Mouse (Mus musculus): ENCODE data around the gene Gm5678. TPM values are rescaled to one million over a fixed set of nuclear protein-coding genes. Genes with fewer than 3 reads are reported as not detected.
"Not testable (repeated sequence)": the region's sequence is repeated elsewhere in the genome, so short reads cannot be mapped to it uniquely, and the experiment has no call there.

Gene Gm5678
- total and polyA plus RNA-seq, 2 experiments from 2014 or later = not detected

- H3K9me3 ChIP-seq (replicated peaks; ENCODE audit: control insufficient read depth, low read length) = no peaks in the 10 kb centered on the region
- TF ChIP-seq CTCF (IDR thresholded peaks at IDR 0.05; ENCODE audit: low read depth) (no peak), EP300 (IDR thresholded peaks at IDR 0.05; ENCODE audit: low read depth) (no peak)
- H3K4me1 ChIP-seq (ENCODE audit: control insufficient read depth, insufficient read depth) = peaks cover 14% of the 10 kb centered on the region
- no peak overlapping the region for H3K9ac ChIP-seq (replicated peaks; ENCODE audit: low read depth, low read length)
- H3K4me2 ChIP-seq (ENCODE audit: low read depth, low read length) = peak overlapping the region; percentile 75
- WGBS = 70% methylated on average over 7 of the region's 8 CpGs
- H3K27me3 ChIP-seq (ENCODE audit: control insufficient read depth, insufficient read depth, low read length) = no peaks in the 10 kb centered on the region
- no peak overlapping the region for H3K4me3 ChIP-seq (ENCODE audit: low read depth, low read length)
- DNase-seq (ENCODE audit: low spot score) (no peak), ATAC-seq (ENCODE audit: insufficient read depth, low read depth) (no peak)
- H3K36me3 ChIP-seq (replicated peaks; ENCODE audit: control insufficient read depth, insufficient read depth, low read length) = 0 out of 2 replicates have a peak, but pooled peaks cover 4% of the 10 kb centered on the region
- H3K27ac ChIP-seq (ENCODE audit: low read depth) = no peak overlapping the region
These were observed 19.2 kb upstream of the Gm5678 start for GRCm38 (mm10) chr16:93608731-93609130.

DNA sequence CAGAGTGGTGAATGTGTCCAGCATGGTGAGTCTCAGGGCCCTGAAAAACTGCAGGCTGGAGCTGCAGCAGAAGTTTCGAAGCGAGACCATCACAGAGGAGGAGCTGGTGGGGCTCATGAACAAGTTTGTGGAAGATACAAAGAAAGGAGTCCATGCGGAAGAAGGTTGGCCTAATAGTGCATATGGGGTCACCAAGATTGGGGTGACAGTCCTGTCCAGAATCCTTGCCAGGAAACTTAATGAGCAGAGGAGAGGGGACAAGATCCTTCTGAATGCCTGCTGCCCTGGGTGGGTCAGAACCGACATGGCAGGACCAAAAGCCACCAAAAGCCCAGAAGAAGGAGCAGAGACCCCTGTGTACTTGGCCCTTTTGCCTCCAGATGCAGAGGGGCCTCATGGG, 18.1 kb upstream of the Gm5678 start:
- ATAC-seq (ENCODE audit: insufficient read depth, low read depth) (no peak), DNase-seq (ENCODE audit: low spot score) (no peak)
- Histone ChIP-seq H3K9me3 (replicated peaks; ENCODE audit: control insufficient read depth, low read length) (no peaks in the 10 kb centered on the region), H3K9ac (replicated peaks; ENCODE audit: low read depth, low read length) (no peak overlapping the region), H3K4me2 (ENCODE audit: low read depth, low read length) (no peak overlapping the region), H3K4me3 (ENCODE audit: low read depth, low read length) (no peak overlapping the region), H3K27me3 (ENCODE audit: control insufficient read depth, insufficient read depth, low read length) (no peaks in the 10 kb centered on the region), H3K4me1 (ENCODE audit: control insufficient read depth, insufficient read depth) (peaks cover 6% of the 10 kb centered on the region; the same call in 1 of the 2 replicates), H3K27ac (ENCODE audit: low read depth) (no peak overlapping the region), H3K36me3 (replicated peaks; ENCODE audit: control insufficient read depth, insufficient read depth, low read length) (0 out of 2 replicates have a peak, but pooled peaks cover 4% of the 10 kb centered on the region)
- TF ChIP-seq EP300 (IDR thresholded peaks at IDR 0.05; ENCODE audit: low read depth) = no peak
- no peak for TF ChIP-seq CTCF (IDR thresholded peaks at IDR 0.05; ENCODE audit: low read depth)
- WGBS = 91% methylated on average over 4 of the region's 4 CpGs

DNA sequence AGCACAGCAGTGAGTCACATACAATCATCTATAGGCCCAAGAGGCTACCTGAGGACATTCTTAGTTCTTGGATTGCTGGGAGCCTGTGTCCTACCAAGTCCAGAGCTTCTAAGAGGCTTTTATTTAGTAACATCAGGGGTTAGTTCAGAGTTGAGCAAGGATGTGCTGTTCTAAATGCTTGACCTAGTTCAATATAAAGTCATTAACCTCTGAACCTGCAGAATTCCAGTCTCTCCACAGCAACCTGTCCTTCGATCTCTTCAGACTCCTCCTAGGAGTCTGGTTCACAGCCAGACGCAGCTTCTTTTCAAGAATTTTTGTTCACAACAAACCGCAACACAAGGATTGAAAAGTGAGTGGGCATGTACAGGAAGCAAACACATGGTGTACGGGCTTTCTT, 16.9 kb upstream of the Gm5678 start:
- Histone ChIP-seq H3K9me3 (replicated peaks; ENCODE audit: control insufficient read depth, low read length) (no peaks in the 10 kb centered on the region), H3K4me3 (ENCODE audit: low read depth, low read length) (no peak overlapping the region), H3K27me3 (ENCODE audit: control insufficient read depth, insufficient read depth, low read length) (no peaks in the 10 kb centered on the region), H3K9ac (replicated peaks; ENCODE audit: low read depth, low read length) (no peak overlapping the region), H3K4me2 (ENCODE audit: low read depth, low read length) (no peak overlapping the region), H3K4me1 (ENCODE audit: control insufficient read depth, insufficient read depth) (0 out of 2 replicates have a peak, but pooled peaks cover 4% of the 10 kb centered on the region), H3K27ac (ENCODE audit: low read depth) (no peak overlapping the region), H3K36me3 (replicated peaks; ENCODE audit: control insufficient read depth, insufficient read depth, low read length) (0 out of 2 replicates have a peak, but pooled peaks cover 4% of the 10 kb centered on the region)
- TF ChIP-seq CTCF (IDR thresholded peaks at IDR 0.05; ENCODE audit: low read depth) (no peak), EP300 (IDR thresholded peaks at IDR 0.05; ENCODE audit: low read depth) (no peak)
- 92% methylated on average over 4 of the region's 4 CpGs for WGBS
- ATAC-seq (ENCODE audit: insufficient read depth, low read depth) (no peak), DNase-seq (ENCODE audit: low spot score) (no peak)

DNA sequence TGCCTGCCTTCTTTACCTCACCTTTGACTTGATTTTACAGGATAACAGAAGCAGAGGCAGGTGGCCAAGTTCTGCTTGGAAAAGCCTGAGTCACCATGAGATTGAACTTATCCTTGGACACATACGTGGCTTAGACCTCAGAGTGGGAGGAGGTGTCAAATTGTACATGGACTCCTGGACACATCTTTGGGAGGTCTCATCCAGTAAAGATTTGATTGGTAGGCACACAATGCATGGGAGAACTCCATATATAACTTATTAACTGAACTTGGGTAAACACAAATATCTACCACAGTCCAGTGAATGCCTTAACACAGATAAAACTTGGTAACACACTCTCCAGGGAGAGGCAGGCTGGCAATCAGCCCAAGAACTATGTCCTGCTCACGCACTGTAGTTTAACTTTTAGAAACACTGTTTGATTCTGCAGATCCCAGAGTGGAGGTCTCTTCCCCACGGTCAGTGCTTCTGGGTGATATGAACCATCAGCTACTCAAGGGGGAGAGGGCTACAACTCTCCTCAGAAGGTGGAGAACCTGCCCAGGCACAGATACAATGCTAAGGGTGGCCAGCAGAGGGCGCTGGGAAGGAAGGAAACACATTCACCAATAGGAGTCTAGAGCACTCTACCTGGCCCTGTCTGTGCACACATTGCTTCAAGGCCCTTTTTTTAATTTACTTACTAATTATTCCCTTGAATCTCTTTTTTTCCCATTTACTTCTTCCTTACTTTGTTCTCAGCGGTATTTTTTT, 12.6 kb upstream of the Gm5678 start:
- TF ChIP-seq EP300 (IDR thresholded peaks at IDR 0.05; ENCODE audit: low read depth) (no peak), CTCF (IDR thresholded peaks at IDR 0.05; ENCODE audit: low read depth) (peak; percentile 71)
- DNase-seq (ENCODE audit: low spot score) (no peak), ATAC-seq (ENCODE audit: insufficient read depth, low read depth) (no peak)
- H3K27ac ChIP-seq (ENCODE audit: low read depth) = no peak overlapping the region
- no peak overlapping the region for H3K4me2 ChIP-seq (ENCODE audit: low read depth, low read length)
- H3K9ac ChIP-seq (replicated peaks; ENCODE audit: low read depth, low read length) = no peak overlapping the region
- no peaks in the 10 kb centered on the region for H3K9me3 ChIP-seq (replicated peaks; ENCODE audit: control insufficient read depth, low read length)
- 0 out of 2 replicates have a peak, but pooled peaks cover 4% of the 10 kb centered on the region for H3K36me3 ChIP-seq (replicated peaks; ENCODE audit: control insufficient read depth, insufficient read depth, low read length)
- H3K27me3 ChIP-seq (ENCODE audit: control insufficient read depth, insufficient read depth, low read length) = no peaks in the 10 kb centered on the region
- 30% methylated on average over 5 of the region's 5 CpGs for WGBS
- no peak overlapping the region for H3K4me3 ChIP-seq (ENCODE audit: low read depth, low read length)
- H3K4me1 ChIP-seq (ENCODE audit: control insufficient read depth, insufficient read depth) = no peaks in the 10 kb centered on the region

DNA sequence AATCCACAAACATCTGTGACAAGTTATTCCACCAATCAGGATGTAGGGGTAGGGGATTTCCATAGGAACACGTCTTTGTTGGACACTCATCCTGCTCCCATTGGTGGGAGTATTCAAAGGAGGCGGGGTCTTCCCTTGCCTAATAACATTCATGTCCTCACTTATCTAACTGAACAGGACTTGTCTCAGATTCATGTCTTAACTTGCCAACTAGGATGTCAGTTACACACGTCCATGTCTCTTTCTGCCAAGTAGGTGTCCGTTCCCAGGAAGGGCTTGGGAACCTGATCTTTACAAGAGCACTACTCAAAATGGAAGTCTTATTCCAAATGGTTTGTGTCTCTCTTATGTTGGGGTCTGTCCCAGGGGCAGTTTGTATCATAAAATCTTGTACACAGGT, 4.1 kb upstream of the Gm5678 start:
- not testable (repeated sequence) for H3K4me2 ChIP-seq (ENCODE audit: low read depth, low read length); H3K27ac ChIP-seq (ENCODE audit: low read depth); H3K9ac ChIP-seq (replicated peaks; ENCODE audit: low read depth, low read length); H3K27me3 ChIP-seq (ENCODE audit: control insufficient read depth, insufficient read depth, low read length); DNase-seq (ENCODE audit: low spot score); H3K4me3 ChIP-seq (ENCODE audit: low read depth, low read length); H3K36me3 ChIP-seq (replicated peaks; ENCODE audit: control insufficient read depth, insufficient read depth, low read length); ATAC-seq (ENCODE audit: insufficient read depth, low read depth); H3K4me1 ChIP-seq (ENCODE audit: control insufficient read depth, insufficient read depth); H3K9me3 ChIP-seq (replicated peaks; ENCODE audit: control insufficient read depth, low read length)
- 83% methylated on average over 4 of the region's 4 CpGs for WGBS

- DNase-seq (ENCODE audit: low spot score) (no peak), ATAC-seq (ENCODE audit: insufficient read depth, low read depth) (no peak)
- WGBS = 73% methylated on average over 4 of the region's 4 CpGs
- Histone ChIP-seq H3K9ac (replicated peaks; ENCODE audit: low read depth, low read length) (no peak overlapping the region), H3K27me3 (ENCODE audit: control insufficient read depth, insufficient read depth, low read length) (0 out of 2 replicates have a peak, but pooled peaks cover 3% of the 10 kb centered on the region), H3K4me2 (ENCODE audit: low read depth, low read length) (no peak overlapping the region), H3K27ac (ENCODE audit: low read depth) (no peak overlapping the region), H3K36me3 (replicated peaks; ENCODE audit: control insufficient read depth, insufficient read depth, low read length) (no peaks in the 10 kb centered on the region), H3K4me3 (ENCODE audit: low read depth, low read length) (no peak overlapping the region), H3K9me3 (replicated peaks; ENCODE audit: control insufficient read depth, low read length) (no peaks in the 10 kb centered on the region), H3K4me1 (ENCODE audit: control insufficient read depth, insufficient read depth) (no peaks in the 10 kb centered on the region)
- no peak for TF ChIP-seq EP300 (IDR thresholded peaks at IDR 0.05; ENCODE audit: low read depth)
- no peak for TF ChIP-seq CTCF (IDR thresholded peaks at IDR 0.05; ENCODE audit: low read depth)
These were observed 3.2 kb upstream of the Gm5678 start for GRCm38 (mm10) chr16:93624671-93625070.
